In the genomic region with DNA sequence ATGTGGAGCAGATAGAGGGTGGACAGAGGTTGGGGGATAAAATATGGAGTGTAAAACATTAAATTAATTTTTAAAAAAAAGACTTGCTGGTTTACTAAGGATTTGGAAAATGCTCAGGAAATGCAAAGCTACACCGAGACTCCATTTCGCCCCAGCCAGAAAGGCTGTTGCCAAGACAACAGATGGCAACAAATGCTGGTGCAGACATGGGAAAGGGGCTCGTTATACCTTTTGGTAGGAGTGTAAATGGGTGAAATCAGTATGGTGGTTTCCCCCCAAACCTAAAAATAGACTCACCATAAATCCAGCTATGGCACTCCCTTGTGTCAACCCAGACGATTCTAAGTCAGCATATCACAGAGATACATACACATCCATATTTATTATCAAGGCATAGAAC, we compare ENCODE assay signal across 25 mouse cellular contexts.
A peak's percentile ranks its signal among the peaks of the same experiment; 100 is the strongest.
DNase-seq lines count a peak whose midpoint lies in the region; ATAC-seq lines count a peak whose summit lies in the region.
"Had no signal": no experiment of that assay in that cellular context is flagged by ENCODE, and none has a peak within 500 bp of the region (broad histone marks: within the 10 kb centered on the region; RNA-seq: fewer than 3 reads in every experiment).

No protein-coding gene starts in this region.

- no peaks in the 10 kb centered on the region for H3K27me3 ChIP-seq in forebrain, embryonic 16.5 days (replicated peaks; ENCODE audit: control insufficient read depth, insufficient read depth, low read length)
- no peaks in the 10 kb centered on the region for H3K27me3 ChIP-seq in forebrain, embryonic 15.5 days
- H3K27me3 ChIP-seq: embryonic facial prominence, embryonic 12.5 days; embryonic facial prominence, embryonic 15.5 days; heart, embryonic 12.5 days; heart, embryonic 15.5 days; hindbrain, embryonic 13.5 days; intestine, embryonic 15.5 days had no signal

- peaks cover 2% of the 10 kb centered on the region; the same call in 1 of the 2 replicates for H3K4me1 ChIP-seq in forebrain, embryonic 16.5 days (replicated peaks; ENCODE audit: control insufficient read depth, insufficient read depth, low read length)
- H3K4me1 ChIP-seq in forebrain, embryonic 15.5 days, result no peaks in the 10 kb centered on the region
- H3K4me1 ChIP-seq: embryonic facial prominence, embryonic 12.5 days; embryonic facial prominence, embryonic 15.5 days; heart, embryonic 12.5 days; heart, embryonic 15.5 days; hindbrain, embryonic 10.5 days; hindbrain, embryonic 13.5 days; intestine, embryonic 15.5 days had no signal

- H3K9ac ChIP-seq in forebrain, embryonic 16.5 days (replicated peaks; ENCODE audit: low read depth, low read length), result no peak overlapping the region
- no peak overlapping the region for H3K9ac ChIP-seq in forebrain, embryonic 15.5 days (replicated peaks)
- H3K9ac ChIP-seq: embryonic facial prominence, embryonic 12.5 days; embryonic facial prominence, embryonic 15.5 days; heart, embryonic 12.5 days; heart, embryonic 15.5 days; hindbrain, embryonic 13.5 days; intestine, embryonic 15.5 days had no signal

- H3K4me3 ChIP-seq in forebrain, embryonic 16.5 days (replicated peaks; ENCODE audit: low read length), result no peak overlapping the region
- H3K4me3 ChIP-seq in forebrain, embryonic 15.5 days, result no peak overlapping the region
- H3K4me3 ChIP-seq: embryonic facial prominence, embryonic 12.5 days; embryonic facial prominence, embryonic 15.5 days; heart, embryonic 12.5 days; heart, embryonic 15.5 days; hindbrain, embryonic 10.5 days; hindbrain, embryonic 13.5 days; intestine, embryonic 15.5 days had no signal

- ATAC-seq in forebrain, embryonic 16.5 days, result peak; percentile 63
- no peak; the same call in 1 of the 2 replicates for ATAC-seq in forebrain, embryonic 15.5 days (replicated peaks)
- ATAC-seq: activated CD4-positive, CD25-positive, alpha-beta regulatory T cell, adult 4 months; hindbrain, embryonic 16.5 days; intestine, embryonic 15.5 days had no signal

- H3K27ac ChIP-seq in forebrain, embryonic 16.5 days (ENCODE audit: low read length), result no peak overlapping the region
- H3K27ac ChIP-seq in forebrain, embryonic 15.5 days (replicated peaks), result no peak overlapping the region
- H3K27ac ChIP-seq: embryonic facial prominence, embryonic 12.5 days; embryonic facial prominence, embryonic 15.5 days; heart, embryonic 15.5 days; hindbrain, embryonic 10.5 days; hindbrain, embryonic 13.5 days; intestine, embryonic 15.5 days had no signal

- no peak overlapping the region for H3K4me2 ChIP-seq in forebrain, embryonic 16.5 days (ENCODE audit: low read length)
- no peak overlapping the region for H3K4me2 ChIP-seq in forebrain, embryonic 15.5 days (replicated peaks)
- H3K4me2 ChIP-seq: embryonic facial prominence, embryonic 12.5 days; embryonic facial prominence, embryonic 15.5 days; heart, embryonic 12.5 days; heart, embryonic 15.5 days; hindbrain, embryonic 13.5 days; intestine, embryonic 15.5 days had no signal

- no peaks in the 10 kb centered on the region for H3K9me3 ChIP-seq in forebrain, embryonic 16.5 days (ENCODE audit: control insufficient read depth, low read length)
- H3K9me3 ChIP-seq in forebrain, embryonic 15.5 days, result no peaks in the 10 kb centered on the region
- H3K9me3 ChIP-seq: embryonic facial prominence, embryonic 12.5 days; embryonic facial prominence, embryonic 15.5 days; heart, embryonic 12.5 days; heart, embryonic 15.5 days; hindbrain, embryonic 10.5 days; hindbrain, embryonic 13.5 days; intestine, embryonic 15.5 days had no signal

- DNase-seq in cerebellum, postnatal 10 days, result peak; percentile 19 to 44
- no peak for DNase-seq in cerebellum, adult 8-10 months
- DNase-seq in brain, adult 2 months (ENCODE audit: low read depth, low spot score), result peak; percentile 23
- no peak for DNase-seq in layer of hippocampus, postnatal 14 days (ENCODE audit: low spot score in 2 of 2)
- DNase-seq: adrenal gland, adult 8-10 months; adrenal gland, postnatal 25 days; cerebellum, adult 11-12 months; cerebellum, adult 9-10 months; gastrocnemius, postnatal 25 days; heart, adult 18-20 months; heart, postnatal 10 days; heart, postnatal 36 days; kidney, adult 11 months; kidney, adult 8-10 months had no signal

- 39% methylated on average over 4 of the region's 4 CpGs for WGBS in forebrain, embryonic 16.5 days
- 45% methylated on average over 4 of the region's 4 CpGs for WGBS in forebrain, embryonic 15.5 days

- H3K36me3 ChIP-seq in forebrain, embryonic 16.5 days (ENCODE audit: control insufficient read depth, insufficient read depth), result no peaks in the 10 kb centered on the region
- no peaks in the 10 kb centered on the region for H3K36me3 ChIP-seq in forebrain, embryonic 15.5 days
- H3K36me3 ChIP-seq: embryonic facial prominence, embryonic 12.5 days; embryonic facial prominence, embryonic 15.5 days; heart, embryonic 12.5 days; heart, embryonic 15.5 days; hindbrain, embryonic 10.5 days; hindbrain, embryonic 13.5 days; intestine, embryonic 15.5 days had no signal

Comparison
In these comparisons a context has a peak if more than half of its experiments do, and no peak if none do; other contexts are left out.
1. DNase-seq: peak in cerebellum, postnatal 10 days (2 of 2) and brain, adult 2 months (single experiment); none in cerebellum, adult 8-10 months (single experiment) and layer of hippocampus, postnatal 14 days (0 of 2).